Mouse (Mus musculus) lung, postnatal 0 days (tissue): ENCODE data around the gene Coq10a.

Source experiments
- CTCF ChIP-seq: IDR thresholded peaks from 2 replicates; pipeline ENCODE4 v1.5.1; 2016; ENCODE audit warnings: antibody characterized with exemption, mild to moderate bottlenecking
- EP300 ChIP-seq: IDR thresholded peaks from 2 replicates; pipeline ENCODE4 v1.6.1; 2016; ENCODE audit warnings: antibody characterized with exemption, mild to moderate bottlenecking, control low read depth

DNA sequence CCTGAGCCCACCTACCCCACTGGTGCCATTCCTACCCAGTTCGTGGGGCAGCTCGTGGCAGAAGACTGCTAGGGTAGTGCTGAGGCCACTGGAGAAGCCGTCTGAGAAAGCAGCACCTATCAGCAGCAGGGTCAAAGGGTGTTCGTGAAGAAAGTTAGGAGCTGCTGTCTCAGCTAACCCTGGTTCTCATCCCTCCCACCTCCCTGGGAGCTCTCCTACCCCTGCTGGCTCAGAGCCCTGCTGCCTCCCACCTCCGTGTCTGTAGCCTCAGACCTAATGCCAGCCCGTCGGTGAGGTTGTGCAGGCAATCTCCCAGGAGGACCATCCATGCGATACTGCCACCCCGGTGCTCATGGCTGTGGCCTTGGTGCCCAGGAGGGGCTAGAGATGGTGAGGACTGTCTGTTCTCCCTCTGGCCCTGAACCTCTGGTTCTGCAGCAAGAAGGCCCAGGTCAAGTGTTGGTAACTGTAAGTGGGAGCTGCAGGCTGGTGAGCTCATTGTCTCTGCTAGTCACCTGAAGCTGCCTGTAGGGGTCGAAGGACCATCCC lies 28.0 kb upstream of the Coq10a start:
- TF ChIP-seq CTCF, result no peak
- TF ChIP-seq EP300, result no peak
